Mouse (Mus musculus): ENCODE measurements at regions not wholly inside any gene's neighbourhood (a gene's known extent, or its start where the extent isn't known, plus 50 kb on each side); places are given as distances from the start of the nearest gene placed in this dataset.
A peak's percentile ranks its signal among the peaks of the same experiment; 100 is the strongest.

GRCm38 (mm10) chr9:92879812-92880211, 337.8 kb downstream of the Plod2 start:
- 76% methylated on average over 2 of the region's 2 CpGs for WGBS
- ATAC-seq (replicated peaks; ENCODE audit: low FRiP score) = no peak
- Histone ChIP-seq H3K4me3 (replicated peaks) (no peak overlapping the region), H3K4me1 (no peaks in the 10 kb centered on the region), H3K9ac (no peak overlapping the region), H3K27ac (no peak overlapping the region), H3K9me3 (replicated peaks) (no peaks in the 10 kb centered on the region), H3K27me3 (no peaks in the 10 kb centered on the region), H3K36me3 (no peaks in the 10 kb centered on the region), H3K4me2 (no peak overlapping the region)

- 0 out of 2 replicates have a peak overlapping the region, but pooled peaks have one; percentile 27 for H3K27ac ChIP-seq
- no peak for ATAC-seq (replicated peaks; ENCODE audit: low FRiP score)
- H3K9ac ChIP-seq = no peak overlapping the region
- H3K36me3 ChIP-seq = no peaks in the 10 kb centered on the region
- no peaks in the 10 kb centered on the region for H3K9me3 ChIP-seq (replicated peaks)
- WGBS = 67% methylated on average over 3 of the region's 3 CpGs
- no peak overlapping the region for H3K4me3 ChIP-seq (replicated peaks)
- H3K27me3 ChIP-seq = no peaks in the 10 kb centered on the region
- H3K4me2 ChIP-seq = no peak overlapping the region
- H3K4me1 ChIP-seq = no peaks in the 10 kb centered on the region
Measured at GRCm38 (mm10) chr9:92882251-92882832, 340.3 kb downstream of the Plod2 start.

GRCm38 (mm10) chr9:92890063-92890462, 348.0 kb downstream of the Plod2 start:
- no peak overlapping the region for H3K9ac ChIP-seq
- H3K27ac ChIP-seq = no peak overlapping the region
- no peaks in the 10 kb centered on the region for H3K4me1 ChIP-seq
- no peaks in the 10 kb centered on the region for H3K27me3 ChIP-seq
- H3K4me3 ChIP-seq (replicated peaks) = no peak overlapping the region
- H3K9me3 ChIP-seq (replicated peaks) = no peaks in the 10 kb centered on the region
- no peak overlapping the region for H3K4me2 ChIP-seq
- no peaks in the 10 kb centered on the region for H3K36me3 ChIP-seq
- ATAC-seq (replicated peaks; ENCODE audit: low FRiP score) = no peak

GRCm38 (mm10) chr9:92899733-92900132, 357.7 kb downstream of the Plod2 start:
- H3K4me2 ChIP-seq = no peak overlapping the region
- no peak overlapping the region for H3K4me3 ChIP-seq (replicated peaks)
- H3K4me1 ChIP-seq = no peaks in the 10 kb centered on the region
- 64% methylated on average over 4 of the region's 4 CpGs for WGBS
- H3K9ac ChIP-seq = no peak overlapping the region
- no peak for ATAC-seq (replicated peaks; ENCODE audit: low FRiP score)
- no peaks in the 10 kb centered on the region for H3K27me3 ChIP-seq
- no peak overlapping the region for H3K27ac ChIP-seq
- H3K36me3 ChIP-seq = no peaks in the 10 kb centered on the region
- no peaks in the 10 kb centered on the region for H3K9me3 ChIP-seq (replicated peaks)

GRCm38 (mm10) chr9:92907102-92907501, 365.1 kb downstream of the Plod2 start:
- Histone ChIP-seq H3K27ac (no peak overlapping the region), H3K4me3 (replicated peaks) (no peak overlapping the region), H3K9me3 (replicated peaks) (no peaks in the 10 kb centered on the region), H3K4me2 (no peak overlapping the region), H3K27me3 (no peaks in the 10 kb centered on the region), H3K4me1 (no peaks in the 10 kb centered on the region), H3K9ac (no peak overlapping the region), H3K36me3 (no peaks in the 10 kb centered on the region)
- no peak for ATAC-seq (replicated peaks; ENCODE audit: low FRiP score)

GRCm38 (mm10) chr9:92919396-92919795, 377.4 kb downstream of the Plod2 start:
- peak; percentile 62; the same call in 1 of the 2 replicates for ATAC-seq (replicated peaks; ENCODE audit: low FRiP score)
- Histone ChIP-seq H3K4me1 (no peaks in the 10 kb centered on the region), H3K9me3 (replicated peaks) (no peaks in the 10 kb centered on the region), H3K27me3 (no peaks in the 10 kb centered on the region), H3K4me3 (replicated peaks) (no peak overlapping the region), H3K4me2 (no peak overlapping the region), H3K9ac (no peak overlapping the region), H3K27ac (no peak overlapping the region), H3K36me3 (no peaks in the 10 kb centered on the region)
- 56% methylated on average over 1 of the region's 1 CpGs for WGBS

GRCm38 (mm10) chr9:92930231-92930966, 388.4 kb downstream of the Plod2 start:
- 47% methylated on average over 6 of the region's 6 CpGs for WGBS
- H3K4me2 ChIP-seq = no peak overlapping the region
- peak; percentile 54; the same call in 1 of the 2 replicates for ATAC-seq (replicated peaks; ENCODE audit: low FRiP score)

GRCm38 (mm10) chr9:92937802-92938201, 395.8 kb downstream of the Plod2 start:
- H3K36me3 ChIP-seq = no peaks in the 10 kb centered on the region
- no peak overlapping the region for H3K4me2 ChIP-seq
- no peak overlapping the region for H3K9ac ChIP-seq
- H3K27me3 ChIP-seq = no peaks in the 10 kb centered on the region
- 0 out of 2 replicates have a peak, but pooled peaks cover 2% of the 10 kb centered on the region for H3K9me3 ChIP-seq (replicated peaks)
- ATAC-seq (replicated peaks; ENCODE audit: low FRiP score) = no peak
- WGBS = 87% methylated on average over 1 of the region's 1 CpGs
- no peak overlapping the region for H3K27ac ChIP-seq
- H3K4me1 ChIP-seq = no peaks in the 10 kb centered on the region
- no peak overlapping the region for H3K4me3 ChIP-seq (replicated peaks)

More at GRCm38 (mm10) chr9:92930231-92930966, 388.4 kb downstream of the Plod2 start:
- Histone ChIP-seq H3K36me3 (no peaks in the 10 kb centered on the region), H3K9me3 (replicated peaks) (0 out of 2 replicates have a peak, but pooled peaks cover 2% of the 10 kb centered on the region), H3K27me3 (no peaks in the 10 kb centered on the region), H3K4me3 (replicated peaks) (no peak overlapping the region), H3K4me1 (no peaks in the 10 kb centered on the region), H3K9ac (no peak overlapping the region), H3K27ac (no peak overlapping the region)

- Histone ChIP-seq H3K9me3 (replicated peaks) (no peaks in the 10 kb centered on the region), H3K4me3 (replicated peaks) (no peak overlapping the region), H3K4me1 (no peaks in the 10 kb centered on the region), H3K27me3 (no peaks in the 10 kb centered on the region), H3K27ac (no peak overlapping the region), H3K9ac (no peak overlapping the region), H3K36me3 (no peaks in the 10 kb centered on the region), H3K4me2 (no peak overlapping the region)
- ATAC-seq (replicated peaks; ENCODE audit: low FRiP score) = no peak
Measured at GRCm38 (mm10) chr9:92950092-92950491, 408.1 kb downstream of the Plod2 start.

GRCm38 (mm10) chr9:92963275-92963674, 421.3 kb downstream of the Plod2 start:
- no peaks in the 10 kb centered on the region for H3K36me3 ChIP-seq
- no peak overlapping the region for H3K27ac ChIP-seq
- 80% methylated on average over 1 of the region's 1 CpGs for WGBS
- ATAC-seq (replicated peaks; ENCODE audit: low FRiP score) = no peak
- H3K9ac ChIP-seq = no peak overlapping the region
- H3K27me3 ChIP-seq = no peaks in the 10 kb centered on the region
- no peaks in the 10 kb centered on the region for H3K9me3 ChIP-seq (replicated peaks)
- no peak overlapping the region for H3K4me2 ChIP-seq
- H3K4me1 ChIP-seq = no peaks in the 10 kb centered on the region
- H3K4me3 ChIP-seq (replicated peaks) = no peak overlapping the region

GRCm38 (mm10) chr9:92991759-92992158, 449.7 kb downstream of the Plod2 start:
- 47% methylated on average over 6 of the region's 6 CpGs for WGBS
- Histone ChIP-seq H3K9ac (no peak overlapping the region), H3K4me2 (no peak overlapping the region)

GRCm38 (mm10) chr9:92996156-92996555, 454.1 kb downstream of the Plod2 start:
- Histone ChIP-seq H3K4me2 (no peak overlapping the region), H3K4me1 (no peaks in the 10 kb centered on the region), H3K4me3 (replicated peaks) (no peak overlapping the region), H3K9me3 (replicated peaks) (0 out of 2 replicates have a peak, but pooled peaks cover 3% of the 10 kb centered on the region), H3K36me3 (no peaks in the 10 kb centered on the region), H3K27ac (no peak overlapping the region), H3K9ac (no peak overlapping the region), H3K27me3 (no peaks in the 10 kb centered on the region)
- WGBS = 84% methylated on average over 2 of the region's 2 CpGs
- ATAC-seq (replicated peaks; ENCODE audit: low FRiP score) = no peak

More at GRCm38 (mm10) chr9:92991759-92992158, 449.7 kb downstream of the Plod2 start:
- H3K27me3 ChIP-seq = no peaks in the 10 kb centered on the region
- no peak for ATAC-seq (replicated peaks; ENCODE audit: low FRiP score)
- H3K9me3 ChIP-seq (replicated peaks) = 0 out of 2 replicates have a peak, but pooled peaks cover 3% of the 10 kb centered on the region
- no peaks in the 10 kb centered on the region for H3K4me1 ChIP-seq
- H3K36me3 ChIP-seq = no peaks in the 10 kb centered on the region
- H3K27ac ChIP-seq = no peak overlapping the region
- no peak overlapping the region for H3K4me3 ChIP-seq (replicated peaks)

Measured in kidney, embryonic 15.5 days (tissue).